Mouse (Mus musculus) gastrocnemius, adult 8-10 months (tissue): ENCODE results near the gene Gramd1b. TPM values are rescaled to one million over a fixed set of nuclear protein-coding genes. Genes with fewer than 3 reads are reported as not detected.

ENCODE experiments used
- DNase-seq, 2 experiments: peaks; one replicate each; pipeline ENCODE4 v3.0.0; 2022; ENCODE audit warnings: low spot score in 2 of 2
- total RNA-seq, 4 experiments: library from RNA; stranded (reverse); gene quantifications; 2 replicates each; pipeline ENCODE4 v1.2.4; 2022

The Gramd1b gene
- total RNA-seq, 4 experiments from 2014 or later = 3.6 to 6.0 (median 4.8) TPM

GRCm38 (mm10) chr9:40458559-40459303 lies 72.5 kb downstream of the Gramd1b start:
- no peak for DNase-seq

GRCm38 (mm10) chr9:40457448-40457847 lies 73.7 kb downstream of the Gramd1b start:
- DNase-seq = no peak

- no peak for DNase-seq
Observed at GRCm38 (mm10) chr9:40456191-40456590, 75.0 kb downstream of the Gramd1b start.

- peak in 1 of 2 experiments; percentile 20 for DNase-seq
Observed at GRCm38 (mm10) chr9:40455336-40456185, 75.6 kb downstream of the Gramd1b start.

GRCm38 (mm10) chr9:40455020-40455335 lies 76.2 kb downstream of the Gramd1b start:
- DNase-seq = no peak

GRCm38 (mm10) chr9:40453889-40454288 lies 77.3 kb downstream of the Gramd1b start:
- no peak for DNase-seq

- DNase-seq = no peak
Observed at GRCm38 (mm10) chr9:40452208-40452607, 79.0 kb downstream of the Gramd1b start.

GRCm38 (mm10) chr9:40450776-40451175 lies 80.4 kb downstream of the Gramd1b start:
- DNase-seq = no peak

GRCm38 (mm10) chr9:40450417-40450714 lies 80.8 kb downstream of the Gramd1b start:
- no peak for DNase-seq

- DNase-seq = no peak
Observed at GRCm38 (mm10) chr9:40449610-40450416, 81.4 kb downstream of the Gramd1b start.

- DNase-seq = no peak
Observed at GRCm38 (mm10) chr9:40448646-40449243, 82.4 kb downstream of the Gramd1b start.

- DNase-seq = no peak
Observed at GRCm38 (mm10) chr9:40447265-40447664, 83.9 kb downstream of the Gramd1b start.

GRCm38 (mm10) chr9:40444961-40445360 lies 86.2 kb downstream of the Gramd1b start:
- no peak for DNase-seq

- DNase-seq = no peak
Observed at GRCm38 (mm10) chr9:40442784-40443183, 88.4 kb downstream of the Gramd1b start.

GRCm38 (mm10) chr9:40439973-40440687 lies 91.1 kb downstream of the Gramd1b start:
- no peak for DNase-seq

GRCm38 (mm10) chr9:40438731-40439526 lies 92.3 kb downstream of the Gramd1b start:
- no peak for DNase-seq

GRCm38 (mm10) chr9:40437891-40438290 lies 93.3 kb downstream of the Gramd1b start:
- no peak for DNase-seq

GRCm38 (mm10) chr9:40433286-40433685 lies 97.9 kb downstream of the Gramd1b start:
- DNase-seq = no peak

- no peak for DNase-seq
Observed at GRCm38 (mm10) chr9:40430969-40431368, 100.2 kb downstream of the Gramd1b start.

- no peak for DNase-seq
Observed at GRCm38 (mm10) chr9:40427663-40428062, 103.5 kb downstream of the Gramd1b start.
